Mouse (Mus musculus): Measurements from ENCODE around the gene Fcor. TPM values are rescaled to one million over a fixed set of nuclear protein-coding genes. Genes with fewer than 3 reads are reported as not detected.

Gene Fcor
- polyA plus RNA-seq, 1 experiment from 2014 or later: 15.1 TPM

GRCm38 (mm10) chr8:3660889-3661288 is 11.3 kb downstream of the Fcor start:
- Histone ChIP-seq H3K9me3 (no peaks in the 10 kb centered on the region), H3K27me3 (ENCODE audit: insufficient read depth, poor library complexity, severe bottlenecking) (no peaks in the 10 kb centered on the region; the same call in 1 of the 2 replicates), H3K36me3 (no peaks in the 10 kb centered on the region), H3K4me1 (no peaks in the 10 kb centered on the region; the same call in 1 of the 2 replicates), H3K4me3 (no peak overlapping the region), H3K27ac (no peak overlapping the region)
- DNase-seq (ENCODE audit: low spot score): no peak
- WGBS: 75% methylated on average over 8 of the region's 8 CpGs

DNA sequence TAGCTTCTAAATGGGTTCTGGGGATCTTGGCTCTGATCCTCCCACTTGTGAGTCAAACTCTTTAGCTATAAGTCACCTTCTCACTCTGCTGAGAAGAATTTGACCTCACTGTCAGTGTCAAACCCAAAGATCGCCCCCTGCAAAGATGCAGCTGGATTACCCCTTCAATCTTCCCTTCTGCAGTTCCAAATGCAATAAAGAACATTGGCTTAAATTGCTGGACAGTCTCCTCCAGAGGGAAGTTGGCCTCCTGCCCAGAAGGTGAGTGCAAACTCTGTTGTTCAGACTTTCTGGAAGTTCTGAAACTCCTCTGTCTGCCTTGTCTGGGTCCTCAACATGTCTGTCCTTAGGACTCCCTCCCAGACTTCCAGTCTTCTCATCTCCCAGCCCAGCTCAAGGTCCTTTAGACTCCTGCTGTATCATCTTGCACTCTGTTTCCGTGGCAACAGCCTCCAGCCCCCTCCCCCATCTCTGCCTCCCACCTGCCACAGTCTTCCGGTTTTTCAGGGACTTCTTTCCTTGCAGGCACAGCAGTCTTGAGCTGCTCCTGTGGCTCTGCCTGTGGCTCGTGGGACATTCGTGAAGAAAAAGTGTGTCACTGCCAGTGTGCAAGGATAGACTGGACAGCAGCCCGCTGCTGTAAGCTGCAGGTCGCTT is 15.3 kb downstream of the Fcor start:
- Histone ChIP-seq H3K36me3 (no peaks in the 10 kb centered on the region), H3K27ac (no peak overlapping the region), H3K4me3 (no peak overlapping the region), H3K4me1 (no peaks in the 10 kb centered on the region; the same call in 1 of the 2 replicates), H3K9me3 (no peaks in the 10 kb centered on the region), H3K27me3 (ENCODE audit: insufficient read depth, poor library complexity, severe bottlenecking) (no peaks in the 10 kb centered on the region; the same call in 1 of the 2 replicates)
- WGBS: 26% methylated on average over 7 of the region's 7 CpGs
- DNase-seq (ENCODE audit: low spot score): no peak

- no peak within 1 kb of the TSS for H3K4me3 ChIP-seq
- H3K27ac ChIP-seq: no peak within 1 kb of the TSS
- H3K9me3 ChIP-seq: no peaks in the 10 kb centered on the region
- H3K36me3 ChIP-seq: no peaks in the 10 kb centered on the region
- H3K4me1 ChIP-seq: no peaks in the 10 kb centered on the region; the same call in 1 of the 2 replicates
- no peaks in the 10 kb centered on the region; the same call in 1 of the 2 replicates for H3K27me3 ChIP-seq (ENCODE audit: insufficient read depth, poor library complexity, severe bottlenecking)
- WGBS: 55% methylated on average over 3 of the region's 3 CpGs
- DNase-seq (ENCODE audit: low spot score): no peak
Observed at GRCm38 (mm10) chr8:3655526-3655925, 16.6 kb downstream of the Fcor start, which contains the start of gene Retn. Gene Retn, plus strand, starts transcription at chr8:3655770.

- Histone ChIP-seq H3K9me3 (no peaks in the 10 kb centered on the region), H3K27me3 (ENCODE audit: insufficient read depth, poor library complexity, severe bottlenecking) (no peaks in the 10 kb centered on the region; the same call in 1 of the 2 replicates), H3K36me3 (no peaks in the 10 kb centered on the region), H3K4me3 (no peak overlapping the region), H3K4me1 (no peaks in the 10 kb centered on the region; the same call in 1 of the 2 replicates), H3K27ac (no peak overlapping the region)
- 65% methylated on average over 11 of the region's 11 CpGs for WGBS
- DNase-seq (ENCODE audit: low spot score): no peak
Observed at GRCm38 (mm10) chr8:3654726-3655508, 17.2 kb downstream of the Fcor start.

- H3K27me3 ChIP-seq (ENCODE audit: insufficient read depth, poor library complexity, severe bottlenecking): no peaks in the 10 kb centered on the region; the same call in 1 of the 2 replicates
- H3K4me3 ChIP-seq: no peak overlapping the region
- H3K36me3 ChIP-seq: no peaks in the 10 kb centered on the region
- WGBS: 71% methylated on average over 3 of the region's 3 CpGs
- no peak overlapping the region for H3K27ac ChIP-seq
- no peak for DNase-seq (ENCODE audit: low spot score)
- no peaks in the 10 kb centered on the region; the same call in 1 of the 2 replicates for H3K4me1 ChIP-seq
- no peaks in the 10 kb centered on the region for H3K9me3 ChIP-seq
Observed at GRCm38 (mm10) chr8:3652845-3653244, 19.3 kb downstream of the Fcor start.

DNA sequence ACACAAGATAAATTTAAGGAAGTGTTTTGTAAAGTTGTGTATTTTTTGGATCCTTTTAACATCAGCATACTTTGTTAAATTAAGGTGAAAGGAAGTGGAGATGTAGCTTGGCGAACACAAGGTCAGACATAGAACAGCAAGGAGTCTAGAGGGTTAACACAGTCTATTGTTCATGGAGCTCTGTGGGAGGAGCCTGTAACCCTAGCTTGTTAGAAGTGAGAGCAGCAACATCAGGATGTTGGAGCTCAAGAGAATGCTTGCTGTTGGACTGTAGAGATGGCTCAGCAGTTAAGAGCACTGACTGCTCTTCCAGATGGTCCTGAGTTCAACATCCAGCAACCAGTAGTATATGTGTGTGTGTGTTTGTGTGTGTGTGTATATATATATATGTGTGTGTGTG is 23.2 kb downstream of the Fcor start:
- no peak for DNase-seq (ENCODE audit: low spot score)
- no peaks in the 10 kb centered on the region for H3K27me3 ChIP-seq (ENCODE audit: insufficient read depth, poor library complexity, severe bottlenecking)
- 0 out of 2 replicates have a peak overlapping the region, but pooled peaks have one; percentile 15 for H3K4me3 ChIP-seq

GRCm38 (mm10) chr8:3648268-3648667 is 23.9 kb downstream of the Fcor start:
- no peaks in the 10 kb centered on the region for H3K36me3 ChIP-seq
- DNase-seq (ENCODE audit: low spot score): no peak
- no peak overlapping the region for H3K27ac ChIP-seq
- no peaks in the 10 kb centered on the region for H3K27me3 ChIP-seq (ENCODE audit: insufficient read depth, poor library complexity, severe bottlenecking)
- WGBS: 61% methylated on average over 2 of the region's 2 CpGs
- H3K4me1 ChIP-seq: no peaks in the 10 kb centered on the region
- no peak overlapping the region for H3K4me3 ChIP-seq
- no peaks in the 10 kb centered on the region for H3K9me3 ChIP-seq

More for the DNA sequence above, 23.2 kb downstream of the Fcor start:
- H3K4me1 ChIP-seq: no peaks in the 10 kb centered on the region
- 43% methylated on average over 1 of the region's 1 CpGs for WGBS
- no peaks in the 10 kb centered on the region for H3K9me3 ChIP-seq
- no peaks in the 10 kb centered on the region for H3K36me3 ChIP-seq
- H3K27ac ChIP-seq: no peak overlapping the region

DNA sequence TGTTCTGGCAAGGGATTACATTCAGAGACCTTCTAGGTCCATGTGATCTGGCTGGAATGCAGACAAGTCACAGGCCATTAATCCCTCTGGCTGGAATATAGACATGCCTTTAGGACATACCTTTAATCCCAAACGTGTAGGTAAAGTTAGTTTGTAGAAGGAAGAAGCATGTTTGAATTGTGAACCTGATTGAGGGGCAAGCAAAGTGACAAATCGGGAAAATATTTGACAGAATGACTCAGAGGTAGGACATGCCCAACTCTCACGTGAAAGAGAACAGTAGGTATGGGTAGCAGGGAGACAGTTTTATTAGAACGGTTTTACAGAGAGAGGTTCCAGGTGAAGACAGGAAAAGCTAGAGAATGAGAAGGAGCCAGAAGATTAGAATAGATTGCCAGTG is 24.6 kb downstream of the Fcor start:
- no peak for DNase-seq (ENCODE audit: low spot score)
- no peak overlapping the region for H3K27ac ChIP-seq
- 69% methylated on average over 4 of the region's 4 CpGs for WGBS

GRCm38 (mm10) chr8:3646824-3647531 is 25.2 kb downstream of the Fcor start:
- H3K4me1 ChIP-seq: no peaks in the 10 kb centered on the region
- H3K27ac ChIP-seq: no peak overlapping the region
- H3K27me3 ChIP-seq (ENCODE audit: insufficient read depth, poor library complexity, severe bottlenecking): no peaks in the 10 kb centered on the region
- no peaks in the 10 kb centered on the region for H3K9me3 ChIP-seq
- peaks cover 8% of the 10 kb centered on the region; the same call in 1 of the 2 replicates for H3K36me3 ChIP-seq
- H3K4me3 ChIP-seq: no peak overlapping the region
- 80% methylated on average over 6 of the region's 6 CpGs for WGBS
- DNase-seq (ENCODE audit: low spot score): no peak

More for the DNA sequence above, 24.6 kb downstream of the Fcor start:
- H3K4me3 ChIP-seq: no peak overlapping the region
- H3K27me3 ChIP-seq (ENCODE audit: insufficient read depth, poor library complexity, severe bottlenecking): no peaks in the 10 kb centered on the region
- H3K4me1 ChIP-seq: no peaks in the 10 kb centered on the region
- H3K9me3 ChIP-seq: no peaks in the 10 kb centered on the region
- H3K36me3 ChIP-seq: peaks cover 3% of the 10 kb centered on the region; the same call in 1 of the 2 replicates

GRCm38 (mm10) chr8:3645804-3646203 is 26.4 kb downstream of the Fcor start:
- H3K9me3 ChIP-seq: no peaks in the 10 kb centered on the region
- no peak for DNase-seq (ENCODE audit: low spot score)
- H3K27me3 ChIP-seq (ENCODE audit: insufficient read depth, poor library complexity, severe bottlenecking): no peaks in the 10 kb centered on the region
- no peak overlapping the region for H3K27ac ChIP-seq
- H3K4me1 ChIP-seq: no peaks in the 10 kb centered on the region
- H3K4me3 ChIP-seq: no peak overlapping the region
- peaks cover 19% of the 10 kb centered on the region for H3K36me3 ChIP-seq
- WGBS: 24% methylated on average over 5 of the region's 5 CpGs

- WGBS: 10% methylated on average over 8 of the region's 8 CpGs
- Histone ChIP-seq H3K4me1 (peaks cover 12% of the 10 kb centered on the region), H3K27me3 (ENCODE audit: insufficient read depth, poor library complexity, severe bottlenecking) (peaks cover 12% of the 10 kb centered on the region), H3K4me3 (peak overlapping the region; percentile 83), H3K9me3 (no peaks in the 10 kb centered on the region), H3K36me3 (peaks cover 26% of the 10 kb centered on the region), H3K27ac (peak overlapping the region; percentile 90)
- DNase-seq (ENCODE audit: low spot score): no peak
Observed at GRCm38 (mm10) chr8:3631478-3631875, 40.7 kb downstream of the Fcor start.

DNA sequence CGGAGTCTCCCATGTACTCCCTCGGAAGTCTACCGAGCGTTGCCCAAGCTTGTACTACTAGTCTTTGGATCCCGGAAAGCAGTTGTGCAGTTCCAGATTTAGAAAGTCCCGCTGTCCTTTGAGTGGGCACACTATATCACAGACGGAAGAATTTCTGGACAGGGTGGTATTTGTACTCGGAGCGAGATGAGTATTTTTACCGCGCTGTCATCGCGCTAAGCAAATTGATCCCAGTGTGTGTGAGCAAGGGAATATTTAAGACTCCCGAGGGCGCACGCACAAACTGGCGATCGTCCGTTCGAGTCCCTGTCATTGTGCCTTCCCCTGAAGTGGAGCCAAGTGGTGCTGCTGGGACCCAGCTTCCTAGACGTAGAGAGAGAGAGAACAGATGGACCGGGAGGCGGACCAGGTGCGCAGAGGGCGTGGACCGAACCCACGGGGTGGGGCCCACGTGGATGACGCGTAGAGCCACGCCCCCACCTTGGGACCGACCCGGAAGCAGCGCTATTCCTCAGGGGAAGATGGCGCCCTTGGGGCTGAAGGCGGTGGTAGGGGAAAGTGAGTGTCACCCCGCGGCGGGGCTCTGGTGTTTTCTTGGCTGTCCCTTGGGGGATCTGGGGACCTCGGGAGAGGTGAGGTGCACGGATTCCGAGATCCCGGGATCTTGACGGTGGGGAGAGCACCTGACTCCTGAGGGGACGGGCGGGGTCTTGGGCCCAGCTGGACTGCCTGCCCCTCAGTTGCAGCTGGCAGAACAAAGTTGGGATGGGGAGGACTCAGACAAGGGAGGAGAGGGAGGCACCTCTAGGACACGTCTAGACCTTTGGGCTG is 41.3 kb downstream of the Fcor start, which contains the start of gene Stxbp2:
Gene Stxbp2, plus strand, starts transcription at position 309 of the 831 bp plus-strand sequence.
- Histone ChIP-seq H3K27ac (peak within 1 kb of the TSS; percentile 90), H3K4me1 (peaks cover 12% of the 10 kb centered on the region), H3K27me3 (ENCODE audit: insufficient read depth, poor library complexity, severe bottlenecking) (peaks cover 12% of the 10 kb centered on the region), H3K36me3 (peaks cover 20% of the 10 kb centered on the region), H3K4me3 (peak within 1 kb of the TSS; percentile 83), H3K9me3 (no peaks in the 10 kb centered on the region)
- WGBS: 6% methylated on average over 47 of the region's 47 CpGs
- DNase-seq (ENCODE audit: low spot score): peak; percentile 91
